Mouse (Mus musculus): Measurements from ENCODE around the gene Irf2bpl. TPM values are rescaled to one million over a fixed set of nuclear protein-coding genes. Genes with fewer than 3 reads are reported as not detected.

Irf2bpl gene
- polyA plus RNA-seq, 2 experiments: 1.4 TPM

GRCm38 (mm10) chr12:86851313-86851712 is 33.3 kb downstream of the Irf2bpl start:
- Histone ChIP-seq H3K27me3 (ENCODE audit: control insufficient read depth, insufficient read depth, low read length) (no peaks in the 10 kb centered on the region), H3K4me2 (ENCODE audit: low read depth) (no peak overlapping the region), H3K4me3 (ENCODE audit: insufficient read depth in 1 of 2, low read depth in 2 of 2, low read length in 2 of 2) (no peak overlapping the region), H3K27ac (no peak overlapping the region), H3K9me3 (ENCODE audit: control insufficient read depth, low read length) (no peaks in the 10 kb centered on the region), H3K9ac (replicated peaks) (no peak overlapping the region), H3K36me3 (replicated peaks; ENCODE audit: control insufficient read depth, insufficient read depth, low read depth) (no peaks in the 10 kb centered on the region), H3K4me1 (replicated peaks; ENCODE audit: control insufficient read depth in 2 of 2, insufficient read depth in 2 of 2, low read length in 1 of 2) (peaks cover 4 to 6% of the 10 kb centered on the region in 2 experiments; a peak in 2 of 4 replicates)
- ATAC-seq (ENCODE audit: insufficient read depth) (no peak), DNase-seq (ENCODE audit: low read depth in 3 of 3, low spot score in 3 of 3) (no peak)
- TF ChIP-seq EP300 (IDR thresholded peaks at IDR 0.05; ENCODE audit: low read depth): no peak
- no peak for TF ChIP-seq CTCF (IDR thresholded peaks at IDR 0.05; ENCODE audit: low read depth)

DNA sequence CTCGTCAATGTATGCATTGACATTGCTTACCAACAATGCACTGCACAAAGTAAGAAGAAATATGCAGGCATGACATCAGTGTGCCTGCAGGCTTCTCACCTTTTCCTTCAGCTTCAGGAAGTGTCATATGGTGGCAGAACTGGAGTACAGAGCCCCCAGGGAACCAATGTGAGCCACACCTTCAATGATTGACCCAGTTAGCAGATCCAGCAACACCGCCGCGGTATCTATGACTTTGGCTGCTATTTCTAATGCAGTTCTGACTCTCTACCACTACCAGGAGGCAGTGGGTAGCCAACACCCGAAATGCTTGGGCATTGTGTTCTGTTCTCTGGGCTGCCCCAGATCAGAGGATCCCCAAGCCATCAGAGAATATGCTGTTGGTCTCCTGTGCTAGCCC is 33.9 kb downstream of the Irf2bpl start:
- TF ChIP-seq CTCF (IDR thresholded peaks at IDR 0.05; ENCODE audit: low read depth) (no peak), EP300 (IDR thresholded peaks at IDR 0.05; ENCODE audit: low read depth) (no peak)
- H3K9me3 ChIP-seq (ENCODE audit: control insufficient read depth, low read length): no peaks in the 10 kb centered on the region
- H3K4me1 ChIP-seq (replicated peaks; ENCODE audit: control insufficient read depth in 2 of 2, insufficient read depth in 2 of 2, low read length in 1 of 2): peaks cover 4 to 6% of the 10 kb centered on the region in 2 experiments; a peak in 2 of 4 replicates
- WGBS (ENCODE audit: insufficient replicate concordance): 81% methylated on average over 5 of the region's 5 CpGs
- no peak overlapping the region for H3K4me3 ChIP-seq (ENCODE audit: insufficient read depth in 1 of 2, low read depth in 2 of 2, low read length in 2 of 2)
- no peaks in the 10 kb centered on the region for H3K27me3 ChIP-seq (ENCODE audit: control insufficient read depth, insufficient read depth, low read length)
- no peaks in the 10 kb centered on the region for H3K36me3 ChIP-seq (replicated peaks; ENCODE audit: control insufficient read depth, insufficient read depth, low read depth)
- H3K9ac ChIP-seq (replicated peaks): no peak overlapping the region
- H3K27ac ChIP-seq: no peak overlapping the region
- ATAC-seq (ENCODE audit: insufficient read depth) (no peak), DNase-seq (ENCODE audit: low read depth in 3 of 3, low spot score in 3 of 3) (no peak)
- H3K4me2 ChIP-seq (ENCODE audit: low read depth): no peak overlapping the region

DNA sequence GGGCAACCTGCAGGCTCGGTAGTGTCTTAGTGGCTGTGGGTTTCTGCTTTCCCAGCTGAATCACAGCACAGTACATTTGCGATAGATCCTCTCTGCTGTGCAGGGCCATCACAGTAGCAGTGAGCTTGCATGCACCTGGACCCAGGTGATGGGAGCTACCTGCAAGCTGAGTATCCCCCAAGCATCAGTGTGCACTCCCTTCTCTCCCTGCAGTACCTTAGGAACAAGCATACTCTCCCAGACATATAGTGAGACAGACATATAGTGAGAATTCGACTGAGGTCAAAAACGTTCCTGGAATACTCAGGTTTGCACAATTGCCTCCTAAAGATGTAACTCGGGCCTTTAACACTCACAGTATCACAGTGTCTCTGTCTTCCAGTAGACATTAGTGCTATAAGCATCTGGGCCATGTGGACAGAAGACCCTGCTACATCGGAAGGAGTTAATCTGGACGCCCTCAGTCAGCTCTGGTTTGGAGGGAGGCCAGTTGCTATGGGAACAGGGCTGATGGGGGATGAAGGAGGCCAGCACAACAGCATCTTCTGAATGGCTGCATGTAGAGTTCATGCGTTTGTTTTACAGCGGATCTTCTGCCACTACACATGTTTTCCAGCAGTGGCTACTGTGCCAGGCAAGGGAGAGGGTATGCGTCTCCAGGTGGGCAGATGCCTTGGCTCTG is 34.5 kb downstream of the Irf2bpl start:
- H3K4me1 ChIP-seq (replicated peaks; ENCODE audit: control insufficient read depth in 2 of 2, insufficient read depth in 2 of 2, low read length in 1 of 2): peaks cover 3 to 4% of the 10 kb centered on the region in 2 experiments; a peak in 2 of 4 replicates

DNA sequence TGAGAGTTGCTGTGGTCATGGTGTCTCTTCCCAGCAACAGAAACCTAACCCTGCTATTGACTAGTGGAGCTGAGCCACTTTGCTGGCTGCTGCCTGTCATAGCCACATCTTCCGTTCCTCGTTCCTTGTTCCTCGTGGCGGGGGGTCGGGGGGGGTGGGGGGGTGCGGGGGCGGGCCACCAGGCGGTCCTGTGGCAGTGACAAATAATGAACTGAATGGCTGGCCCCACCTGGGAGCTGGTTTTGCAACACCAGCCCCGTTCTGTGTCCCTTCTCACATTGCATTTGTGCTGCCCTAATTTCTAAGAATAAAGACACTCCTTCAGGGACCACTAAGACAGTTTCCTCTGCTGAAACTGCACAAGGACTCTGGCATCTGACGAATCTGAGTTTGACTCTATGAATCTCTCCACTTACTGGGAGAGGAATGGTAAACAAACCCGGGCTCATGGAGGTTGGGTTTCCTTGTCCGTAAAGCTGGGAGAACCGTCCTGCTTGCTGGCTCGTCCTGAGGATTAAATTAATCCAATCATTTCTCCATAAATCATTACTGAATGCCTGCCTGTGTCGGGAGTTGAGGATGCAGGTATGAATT is 41.6 kb downstream of the Irf2bpl start:
- TF ChIP-seq EP300 (IDR thresholded peaks at IDR 0.05; ENCODE audit: low read depth) (no peak), CTCF (IDR thresholded peaks at IDR 0.05; ENCODE audit: low read depth) (no peak)
- 22% methylated on average over 15 of the region's 15 CpGs for WGBS (ENCODE audit: insufficient replicate concordance)
- H3K9me3 ChIP-seq (ENCODE audit: control insufficient read depth, low read length): no peaks in the 10 kb centered on the region
- ATAC-seq (ENCODE audit: insufficient read depth): no peak
- no peaks in the 10 kb centered on the region for H3K27me3 ChIP-seq (ENCODE audit: control insufficient read depth, insufficient read depth, low read length)
- no peak for DNase-seq (ENCODE audit: low read depth in 3 of 3, low spot score in 3 of 3)
- H3K9ac ChIP-seq (replicated peaks): no peak overlapping the region
- H3K4me2 ChIP-seq (ENCODE audit: low read depth): no peak overlapping the region
- no peak overlapping the region for H3K4me3 ChIP-seq (ENCODE audit: insufficient read depth in 1 of 2, low read depth in 2 of 2, low read length in 2 of 2)
- H3K4me1 ChIP-seq (replicated peaks; ENCODE audit: control insufficient read depth in 2 of 2, insufficient read depth in 2 of 2, low read length in 1 of 2): peaks cover 0 to 6% of the 10 kb centered on the region in 2 experiments; a peak in 2 of 4 replicates
- no peaks in the 10 kb centered on the region for H3K36me3 ChIP-seq (replicated peaks; ENCODE audit: control insufficient read depth, insufficient read depth, low read depth)
- no peak overlapping the region for H3K27ac ChIP-seq

More for the DNA sequence above, 34.5 kb downstream of the Irf2bpl start:
- TF ChIP-seq CTCF (IDR thresholded peaks at IDR 0.05; ENCODE audit: low read depth) (no peak), EP300 (IDR thresholded peaks at IDR 0.05; ENCODE audit: low read depth) (no peak)
- Histone ChIP-seq H3K27me3 (ENCODE audit: control insufficient read depth, insufficient read depth, low read length) (no peaks in the 10 kb centered on the region), H3K4me2 (ENCODE audit: low read depth) (no peak overlapping the region), H3K27ac (no peak overlapping the region), H3K4me3 (ENCODE audit: insufficient read depth in 1 of 2, low read depth in 2 of 2, low read length in 2 of 2) (no peak overlapping the region), H3K9me3 (ENCODE audit: control insufficient read depth, low read length) (no peaks in the 10 kb centered on the region), H3K36me3 (replicated peaks; ENCODE audit: control insufficient read depth, insufficient read depth, low read depth) (no peaks in the 10 kb centered on the region), H3K9ac (replicated peaks) (no peak overlapping the region)
- WGBS (ENCODE audit: insufficient replicate concordance): 62% methylated on average over 10 of the region's 10 CpGs
- no peak for DNase-seq (ENCODE audit: low read depth in 3 of 3, low spot score in 3 of 3)
- ATAC-seq (ENCODE audit: insufficient read depth): no peak

DNA sequence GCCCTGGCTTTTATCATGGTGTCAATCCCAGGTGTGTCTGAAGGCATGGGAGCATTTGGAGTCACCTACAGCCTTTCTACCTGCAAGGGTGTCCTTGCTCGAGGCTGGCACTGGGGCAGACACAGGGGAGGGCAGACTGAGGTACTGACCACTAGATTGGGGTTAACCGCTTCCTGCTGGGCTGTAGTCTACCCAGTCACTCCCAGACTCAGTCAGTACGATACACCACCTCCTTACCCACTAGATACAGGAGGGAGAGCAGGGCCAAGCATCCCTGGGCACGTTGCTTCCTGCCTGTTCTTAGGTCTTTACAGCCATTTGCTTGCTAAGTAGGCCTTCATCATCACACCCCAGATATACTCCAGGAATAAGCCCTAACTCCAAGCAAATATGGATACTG is 44.1 kb downstream of the Irf2bpl start:
- Histone ChIP-seq H3K4me1 (replicated peaks; ENCODE audit: control insufficient read depth in 2 of 2, insufficient read depth in 2 of 2, low read length in 1 of 2) (peaks cover 11 to 17% of the 10 kb centered on the region in 2 experiments), H3K9ac (replicated peaks) (no peak overlapping the region), H3K27ac (no peak overlapping the region), H3K4me2 (ENCODE audit: low read depth) (no peak overlapping the region), H3K4me3 (ENCODE audit: insufficient read depth in 1 of 2, low read depth in 2 of 2, low read length in 2 of 2) (no peak overlapping the region), H3K9me3 (ENCODE audit: control insufficient read depth, low read length) (no peaks in the 10 kb centered on the region), H3K27me3 (ENCODE audit: control insufficient read depth, insufficient read depth, low read length) (no peaks in the 10 kb centered on the region), H3K36me3 (replicated peaks; ENCODE audit: control insufficient read depth, insufficient read depth, low read depth) (no peaks in the 10 kb centered on the region)
- ATAC-seq (ENCODE audit: insufficient read depth) (no peak), DNase-seq (ENCODE audit: low read depth in 3 of 3, low spot score in 3 of 3) (no peak)
- 47% methylated on average over 4 of the region's 4 CpGs for WGBS (ENCODE audit: insufficient replicate concordance)
- TF ChIP-seq CTCF (IDR thresholded peaks at IDR 0.05; ENCODE audit: low read depth) (no peak), EP300 (IDR thresholded peaks at IDR 0.05; ENCODE audit: low read depth) (no peak)

Data from liver, embryonic 14.5 days (tissue).